Mouse (Mus musculus) c-Kit-negative CD71-positive TER-119-positive erythroid progenitor cells, embryonic 14.5 days (primary cell): ENCODE results near the gene 1700001P01Rik.

Experiments
- DNase-seq: peaks from one replicate; pipeline ENCODE4 v3.0.0-alpha.2; 2013; ENCODE audit warnings: low read depth, low spot score

The 1700001P01Rik gene

GRCm38 (mm10) chr11:97809235-97810121 is 33.8 kb upstream of the 1700001P01Rik start:
- no peak for DNase-seq

GRCm38 (mm10) chr11:97808621-97809234 is 33.0 kb upstream of the 1700001P01Rik start:
- no peak for DNase-seq

- DNase-seq = no peak
These were observed 32.4 kb upstream of the 1700001P01Rik start for GRCm38 (mm10) chr11:97808093-97808492.

GRCm38 (mm10) chr11:97807626-97808025 is 31.9 kb upstream of the 1700001P01Rik start:
- DNase-seq = no peak

GRCm38 (mm10) chr11:97806613-97806964 is 30.9 kb upstream of the 1700001P01Rik start:
- no peak for DNase-seq

- no peak for DNase-seq
These were observed 30.2 kb upstream of the 1700001P01Rik start for GRCm38 (mm10) chr11:97805662-97806612.

GRCm38 (mm10) chr11:97804841-97805661 is 29.3 kb upstream of the 1700001P01Rik start:
- DNase-seq = no peak

GRCm38 (mm10) chr11:97803847-97804246 is 28.1 kb upstream of the 1700001P01Rik start:
- DNase-seq = no peak

GRCm38 (mm10) chr11:97802495-97802894 is 26.8 kb upstream of the 1700001P01Rik start:
- DNase-seq = no peak

GRCm38 (mm10) chr11:97802194-97802470 is 26.4 kb upstream of the 1700001P01Rik start:
- DNase-seq = no peak

- DNase-seq = no peak
These were observed 25.9 kb upstream of the 1700001P01Rik start for GRCm38 (mm10) chr11:97801409-97802193.

- no peak for DNase-seq
These were observed 25.1 kb upstream of the 1700001P01Rik start for GRCm38 (mm10) chr11:97800691-97801408.

- DNase-seq = no peak
These were observed 24.4 kb upstream of the 1700001P01Rik start for GRCm38 (mm10) chr11:97799994-97800690.

- no peak for DNase-seq
These were observed 23.7 kb upstream of the 1700001P01Rik start for GRCm38 (mm10) chr11:97799146-97799993.

GRCm38 (mm10) chr11:97798782-97799145 is 23.0 kb upstream of the 1700001P01Rik start, which contains the start of gene Lasp1:
Lasp1 (plus strand) TSS chr11:97799000.
- no peak for DNase-seq

- DNase-seq = no peak
These were observed 22.3 kb upstream of the 1700001P01Rik start for GRCm38 (mm10) chr11:97798083-97798435.

- no peak for DNase-seq
These were observed 21.8 kb upstream of the 1700001P01Rik start for GRCm38 (mm10) chr11:97797369-97798082.

- DNase-seq = no peak
These were observed 21.2 kb upstream of the 1700001P01Rik start for GRCm38 (mm10) chr11:97796910-97797309.
